Mouse (Mus musculus) cerebellum, postnatal 10 days (tissue): ENCODE data around the gene Cela2a.
"Not testable (repeated sequence)": the region's sequence is repeated elsewhere in the genome, so short reads cannot be mapped to it uniquely, and the experiment has no call there.

Source experiments
- DNase-seq, 2 experiments: peaks; one replicate each; pipeline ENCODE4 v3.0.0; 2021; ENCODE audit warnings: mixed read lengths in 2 of 2

Cela2a gene

DNA sequence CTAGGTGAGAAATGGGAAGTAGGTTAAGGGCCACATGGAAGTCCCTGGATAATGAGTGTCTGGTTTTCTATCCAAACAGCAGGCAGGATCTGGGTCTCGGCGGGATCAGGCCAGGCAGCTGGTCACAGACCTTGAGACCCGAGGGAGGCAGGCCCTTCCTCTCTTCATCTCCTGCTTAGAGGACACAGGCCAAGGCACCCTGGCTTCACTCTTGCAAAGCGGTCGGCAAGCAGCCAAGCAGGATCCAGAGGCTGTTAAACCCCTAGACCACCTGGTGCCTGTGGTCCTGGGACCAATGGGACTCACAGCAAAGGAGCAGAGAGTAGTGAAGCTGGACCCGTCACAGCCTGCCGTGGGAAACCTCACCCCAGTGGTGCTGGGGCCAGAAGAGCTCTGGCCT is 29.6 kb downstream of the Cela2a start:
- DNase-seq: peak in 1 of 2 experiments; percentile 33

DNA sequence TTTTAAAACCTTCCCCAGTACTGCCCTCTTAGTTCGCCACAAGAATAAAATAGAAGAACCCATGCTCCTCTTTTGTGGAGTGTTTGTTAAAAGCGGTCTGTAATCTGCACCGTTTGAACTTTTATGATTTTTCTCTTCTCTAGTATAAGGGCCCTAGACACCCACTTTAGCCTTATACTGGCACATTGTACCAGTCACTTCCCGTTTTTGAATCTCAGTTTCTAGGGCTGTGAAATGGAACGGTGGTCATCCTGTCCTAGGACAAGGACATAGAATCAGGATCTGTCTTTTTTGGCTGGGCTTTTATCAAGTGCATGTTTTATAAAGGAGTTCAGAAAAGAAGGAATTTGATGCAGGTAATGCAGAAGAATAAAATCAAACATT is 31.8 kb downstream of the Cela2a start:
- peak in 1 of 2 experiments; percentile 19 for DNase-seq

DNA sequence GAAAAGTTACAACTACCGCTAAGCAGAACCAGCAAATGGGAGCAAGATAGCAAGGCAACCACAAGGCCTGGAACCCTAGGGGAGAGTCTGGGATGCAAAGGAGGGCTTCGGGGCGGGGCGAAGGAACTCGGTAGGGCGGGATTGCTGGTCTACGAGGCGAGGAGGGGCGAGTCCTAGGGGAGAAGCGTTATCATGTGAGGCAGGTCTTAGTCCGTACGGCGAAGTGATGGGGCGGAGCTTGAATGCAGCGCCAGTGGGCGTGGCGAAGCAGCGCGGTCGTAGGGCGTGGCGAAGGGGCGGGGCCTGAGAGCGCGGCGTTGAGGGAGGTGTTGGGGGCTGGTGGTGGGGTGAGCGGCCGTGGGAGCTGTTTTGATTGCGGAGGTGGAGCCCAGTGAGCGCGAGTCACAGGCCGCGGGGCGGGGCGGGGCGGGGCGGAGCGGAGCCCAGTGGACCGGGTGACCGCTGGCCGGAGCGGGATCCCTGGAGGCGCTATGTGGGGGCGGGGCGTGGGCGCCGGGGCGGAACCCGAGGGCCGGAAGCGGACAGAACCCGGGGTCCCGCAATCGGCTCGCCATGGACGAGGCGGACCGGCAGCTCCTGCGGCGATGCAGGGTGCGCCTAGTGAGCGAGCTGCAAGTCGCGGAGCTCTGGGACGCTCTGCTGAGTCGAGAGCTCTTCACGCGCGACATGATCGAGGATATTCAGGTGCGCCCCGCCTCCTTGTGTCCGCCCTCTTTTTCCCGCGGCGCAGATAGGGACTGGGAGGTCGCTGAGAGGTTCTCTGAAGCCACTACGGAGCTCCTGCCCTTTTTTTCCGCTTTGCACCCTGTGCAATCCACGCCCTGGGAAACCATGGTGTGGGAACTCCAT is 32.4 kb downstream of the Cela2a start, which contains the start of gene Casp9:
Gene Casp9 (plus strand): TSS at position 331 of the 870 bp plus-strand sequence.
- DNase-seq: peak; percentile 99

DNA sequence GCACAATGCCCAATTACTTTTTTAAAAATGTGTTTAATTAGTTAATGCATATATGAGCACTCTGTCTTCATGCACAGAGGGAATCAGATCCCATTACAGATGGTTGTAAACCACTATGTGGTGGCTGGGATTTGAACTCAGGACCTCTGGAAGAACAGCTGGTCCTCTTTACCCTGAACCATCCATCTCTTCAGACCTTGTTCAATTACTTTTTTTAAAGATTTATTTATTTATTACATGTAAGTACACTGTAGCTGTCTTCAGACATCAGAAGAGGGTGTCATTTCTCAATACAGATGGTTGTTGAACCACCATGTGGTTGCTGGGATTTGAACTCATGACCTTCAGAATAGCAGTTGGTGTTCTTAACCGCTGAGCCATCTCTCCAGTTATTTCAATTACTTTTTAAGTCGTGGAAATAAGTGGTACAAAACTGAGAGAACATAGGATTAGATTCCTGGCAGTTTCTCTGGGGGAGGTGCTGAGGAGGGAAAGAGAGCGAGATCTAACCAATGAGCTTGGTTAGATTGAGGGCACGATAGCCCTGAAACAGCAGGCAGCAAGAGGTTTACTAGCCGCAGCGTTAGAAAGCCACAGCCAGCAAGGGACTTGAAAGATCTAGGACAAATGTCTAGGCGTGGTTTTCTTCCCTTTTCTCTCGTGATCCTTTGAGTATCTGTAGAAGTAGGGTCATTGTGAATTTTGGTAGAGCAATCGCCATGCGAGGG is 33.2 kb downstream of the Cela2a start:
- no peak for DNase-seq

- DNase-seq: no peak
These were observed 34.0 kb downstream of the Cela2a start for GRCm38 (mm10) chr4:141791951-141792350.

GRCm38 (mm10) chr4:141791486-141791885 is 34.5 kb downstream of the Cela2a start:
- DNase-seq: no peak

DNA sequence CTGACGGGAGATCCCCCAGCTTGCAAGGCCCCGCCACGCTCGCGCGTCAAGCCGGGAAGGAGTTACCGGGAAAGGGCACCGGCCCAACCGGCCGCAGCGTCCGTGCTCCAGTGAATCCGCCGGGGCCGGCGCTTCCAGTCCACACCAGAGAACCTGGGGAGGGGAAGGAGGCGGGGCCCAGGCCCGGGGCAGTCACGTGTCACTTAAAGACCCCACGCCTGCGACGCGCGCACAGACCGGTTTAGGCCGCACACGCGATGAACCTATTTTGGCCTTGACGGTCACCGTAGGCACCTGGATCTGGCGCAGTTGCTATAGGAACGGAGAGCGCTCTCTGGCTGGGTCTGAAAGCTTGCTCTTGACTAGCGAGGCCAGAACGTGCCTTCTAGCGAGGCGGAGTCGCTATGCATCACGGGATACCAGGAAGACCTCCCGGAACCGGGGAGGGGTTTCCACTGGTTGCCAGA is 35.4 kb downstream of the Cela2a start, which contains the start of gene Dnajc16:
Gene Dnajc16 (minus strand): TSS at position 408 of the 467 bp plus-strand sequence.
- peak; percentile 97 to 98 for DNase-seq

GRCm38 (mm10) chr4:141789564-141790218 is 36.3 kb downstream of the Cela2a start:
- DNase-seq: no peak

- no peak for DNase-seq
These were observed 38.5 kb downstream of the Cela2a start for GRCm38 (mm10) chr4:141787462-141787861.

- DNase-seq: no peak
These were observed 38.9 kb downstream of the Cela2a start for GRCm38 (mm10) chr4:141787046-141787445.

GRCm38 (mm10) chr4:141786141-141786540 is 39.8 kb downstream of the Cela2a start:
- DNase-seq: no peak

DNA sequence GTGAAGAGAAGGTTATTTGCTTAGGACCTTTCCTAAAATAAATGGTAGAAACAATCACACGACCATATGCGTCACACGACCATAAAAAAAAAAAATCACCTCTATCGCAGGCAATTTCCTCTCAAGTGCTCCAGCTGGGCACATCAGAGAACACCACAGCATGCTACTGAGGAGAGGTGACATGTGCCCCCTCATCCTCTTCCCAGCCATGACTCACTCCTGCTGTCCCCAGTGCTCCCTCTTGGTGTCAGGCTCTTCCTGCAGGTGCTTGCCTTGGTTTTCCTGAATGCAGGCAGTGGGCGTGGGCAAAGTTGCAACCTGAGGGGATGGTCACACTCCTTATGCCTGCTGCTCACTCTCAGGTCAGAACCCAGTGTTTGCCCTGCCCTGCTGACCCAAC is 41.1 kb downstream of the Cela2a start:
- DNase-seq: no peak

- no peak for DNase-seq
These were observed 44.6 kb downstream of the Cela2a start for GRCm38 (mm10) chr4:141781201-141781985.

DNA sequence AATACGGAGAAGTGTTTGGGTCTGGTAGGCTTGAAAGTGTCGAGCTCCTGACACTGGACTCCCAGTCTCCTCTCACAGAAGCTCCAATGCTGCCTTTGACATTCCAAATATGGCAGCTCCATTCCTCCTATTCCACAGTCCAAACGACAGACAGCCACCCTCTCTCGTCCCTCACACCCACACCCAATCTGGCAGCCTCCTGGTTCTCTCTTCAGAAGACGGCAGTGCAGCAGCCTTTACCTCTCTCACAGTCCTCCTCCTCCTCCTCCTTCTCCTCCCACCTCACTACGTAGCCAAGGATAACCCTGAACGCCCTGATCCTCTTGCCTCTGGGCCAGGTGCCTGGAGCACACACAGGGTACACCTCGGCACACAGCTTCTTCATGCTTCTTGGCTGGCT is 46.1 kb downstream of the Cela2a start:
- no peak for DNase-seq

GRCm38 (mm10) chr4:141773019-141773418 is 52.9 kb downstream of the Cela2a start:
- not testable (repeated sequence) for DNase-seq

- no peak for DNase-seq
These were observed 54.1 kb downstream of the Cela2a start for GRCm38 (mm10) chr4:141771823-141772222.

DNA sequence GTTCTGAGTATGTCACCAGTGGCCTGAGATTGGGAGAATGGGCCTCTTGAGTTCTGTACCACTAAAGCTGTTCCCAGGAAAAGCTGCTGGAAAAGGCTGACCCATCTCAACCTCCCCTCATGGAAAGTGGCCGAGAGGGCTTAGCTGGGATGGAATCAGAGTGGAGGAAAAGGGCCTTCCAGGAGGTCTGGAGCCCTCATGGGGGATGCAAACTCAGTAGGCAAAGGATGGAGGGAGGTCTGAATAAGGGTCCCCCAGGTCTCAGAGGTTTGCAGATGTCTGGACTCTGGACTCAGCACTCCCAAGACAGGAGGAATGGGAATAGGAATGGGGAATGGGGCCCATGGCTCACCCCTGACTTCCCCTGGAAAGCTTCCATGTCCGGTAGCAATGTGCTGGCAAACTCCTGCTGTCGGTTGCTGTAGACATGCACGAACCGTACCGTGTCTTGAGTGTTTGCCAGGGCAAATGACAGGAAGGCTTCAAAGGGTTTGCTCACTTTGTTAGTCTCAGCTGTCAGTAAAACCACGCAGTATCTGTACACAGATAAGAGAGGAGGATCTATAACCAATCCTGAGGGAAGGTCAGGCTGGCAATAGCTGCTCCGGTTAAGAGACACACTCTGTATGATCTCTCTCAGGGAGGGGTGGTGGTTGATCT is 56.3 kb downstream of the Cela2a start:
- peak in 1 of 2 experiments; percentile 41 for DNase-seq

GRCm38 (mm10) chr4:141767353-141768036 is 58.5 kb downstream of the Cela2a start:
- peak; percentile 84 to 90 for DNase-seq

DNA sequence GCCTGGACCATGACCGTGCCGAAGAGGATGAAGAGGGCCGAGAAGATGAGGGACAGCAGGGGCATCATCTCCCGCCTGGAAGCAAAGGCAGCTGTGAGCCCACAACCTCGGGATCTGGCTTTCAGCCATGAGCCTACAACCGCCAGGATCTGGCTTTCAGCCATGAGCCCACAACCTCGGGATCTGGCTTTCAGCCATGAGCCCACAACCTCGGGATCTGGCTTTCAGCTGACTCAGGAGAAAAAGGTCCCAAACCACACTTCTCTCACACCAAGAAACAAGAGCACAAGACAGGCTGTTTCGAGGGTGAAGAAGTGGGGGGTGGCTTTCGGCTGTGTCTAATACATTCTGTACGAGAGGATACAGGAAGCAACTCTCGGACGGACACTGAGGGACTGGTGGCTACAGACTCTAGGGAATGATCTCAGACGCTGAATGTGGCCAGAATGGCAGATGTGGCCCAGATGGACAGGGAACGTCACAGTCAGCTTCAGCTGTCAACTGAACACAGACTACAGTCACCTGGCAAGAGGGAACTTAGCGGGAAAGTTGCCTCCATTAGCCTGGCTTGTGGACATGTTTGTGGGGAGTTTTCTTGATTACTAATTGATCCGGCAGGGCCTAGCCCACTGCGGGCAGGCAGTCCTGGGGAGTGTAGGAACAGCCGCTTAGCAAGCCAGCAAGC is 59.1 kb downstream of the Cela2a start:
- peak; percentile 77 to 83 for DNase-seq

DNA sequence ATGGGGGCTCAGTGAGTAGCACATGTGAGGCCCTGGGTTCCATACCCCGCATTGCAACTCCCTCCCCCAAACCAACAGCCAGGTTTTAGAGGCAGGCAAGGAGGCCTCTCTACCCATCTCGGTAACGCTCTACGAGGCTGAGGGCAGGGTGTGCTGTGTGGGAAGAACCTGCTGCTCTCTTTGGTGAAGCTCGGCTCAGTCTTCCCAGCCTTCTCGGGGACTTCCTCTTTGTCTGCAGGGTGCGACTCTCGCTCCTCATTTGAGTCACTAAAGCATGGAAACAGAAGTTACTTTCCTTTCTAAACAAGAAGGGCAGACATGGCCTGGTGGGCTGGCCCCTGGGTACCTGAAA is 59.7 kb downstream of the Cela2a start:
- no peak for DNase-seq

DNA sequence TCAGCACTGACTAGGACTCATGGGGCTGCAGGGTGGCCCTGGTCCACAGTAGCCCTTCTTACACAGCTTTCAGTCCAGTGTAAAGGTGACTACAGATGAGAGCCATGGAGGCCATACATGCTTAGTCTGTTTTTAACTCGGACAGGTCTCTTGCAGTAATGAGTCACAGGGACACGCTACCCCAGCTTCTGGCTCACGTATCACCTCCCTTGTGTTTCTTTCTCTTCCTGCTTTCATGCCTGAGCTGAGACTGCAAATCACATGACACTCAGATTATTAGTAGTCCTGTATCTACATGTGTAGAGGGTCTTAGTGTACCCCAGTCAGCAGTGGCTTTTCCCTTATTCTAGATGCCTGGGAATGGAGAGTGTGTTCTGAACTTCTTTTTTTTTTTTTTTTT is 61.0 kb downstream of the Cela2a start:
- DNase-seq: no peak
